31 mouse cellular contexts compared by ENCODE assay signal in the genomic region with DNA sequence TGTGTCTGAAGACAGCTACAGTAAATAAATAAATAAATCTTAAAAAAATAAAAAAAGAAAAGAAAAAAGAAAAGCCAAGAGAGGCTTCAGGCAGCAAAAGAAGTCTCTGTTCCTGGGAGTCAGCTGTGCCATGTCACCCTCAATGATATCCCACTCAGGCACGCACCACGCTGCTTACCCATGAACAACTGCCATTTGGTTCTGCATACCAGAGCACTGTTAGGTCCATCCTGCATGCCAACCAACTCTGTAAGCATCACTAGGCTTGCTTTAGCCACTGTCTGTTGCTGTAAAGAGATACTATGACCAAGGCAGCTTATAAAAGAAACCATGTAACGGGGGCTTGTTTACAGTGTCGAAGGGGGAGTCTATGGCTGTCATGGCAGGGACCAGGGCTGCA.
"Had no signal": no experiment of that assay in that cellular context is flagged by ENCODE, and none has a peak within 500 bp of the region (broad histone marks: within the 10 kb centered on the region; RNA-seq: fewer than 3 reads in every experiment).

No protein-coding gene starts in this region.

- H3K4me3 ChIP-seq: heart, embryonic 10.5 days; heart, embryonic 12.5 days; heart, embryonic 13.5 days; heart, embryonic 15.5 days; hindbrain, embryonic 10.5 days; hindbrain, embryonic 12.5 days; hindbrain, embryonic 13.5 days; hindbrain, embryonic 15.5 days; intestine, embryonic 15.5 days; kidney, embryonic 15.5 days; layer of hippocampus, adult 2 months had no signal

- H3K27ac ChIP-seq: heart, embryonic 10.5 days; heart, embryonic 13.5 days; heart, embryonic 15.5 days; hindbrain, embryonic 10.5 days; hindbrain, embryonic 12.5 days; hindbrain, embryonic 13.5 days; hindbrain, embryonic 14.5 days; hindbrain, embryonic 15.5 days; hindbrain, postnatal 0 days; intestine, embryonic 15.5 days; kidney, embryonic 15.5 days; kidney, postnatal 0 days; layer of hippocampus, adult 2 months had no signal

- H3K27me3 ChIP-seq: hindbrain, embryonic 12.5 days; hindbrain, embryonic 15.5 days; intestine, embryonic 15.5 days; kidney, embryonic 15.5 days had no signal

- H3K9ac ChIP-seq: heart, embryonic 12.5 days; heart, embryonic 13.5 days; heart, embryonic 15.5 days; hindbrain, embryonic 12.5 days; hindbrain, embryonic 13.5 days; hindbrain, embryonic 14.5 days; hindbrain, embryonic 15.5 days; intestine, embryonic 15.5 days; kidney, embryonic 15.5 days had no signal

- H3K36me3 ChIP-seq: heart, embryonic 10.5 days; heart, embryonic 12.5 days; heart, embryonic 13.5 days; heart, embryonic 15.5 days; hindbrain, embryonic 10.5 days; hindbrain, embryonic 12.5 days; hindbrain, embryonic 13.5 days; hindbrain, embryonic 15.5 days; intestine, embryonic 15.5 days; kidney, embryonic 15.5 days had no signal

- H3K4me2 ChIP-seq: heart, embryonic 11.5 days; heart, embryonic 12.5 days; heart, embryonic 13.5 days; heart, embryonic 15.5 days; hindbrain, embryonic 12.5 days; hindbrain, embryonic 13.5 days; hindbrain, embryonic 14.5 days; hindbrain, embryonic 15.5 days; intestine, embryonic 15.5 days; kidney, embryonic 15.5 days had no signal

- DNase-seq: heart, postnatal 10 days; heart, postnatal 14 days; heart, postnatal 36 days; heart, postnatal 4 days; kidney, adult 11 months; kidney, adult 18-20 months; kidney, adult 2 months; kidney, adult 8-10 months; kidney, adult 9 months; kidney, postnatal 10 days; kidney, postnatal 14 days; kidney, postnatal 25 days; kidney, postnatal 36 days; kidney, postnatal 4 days; layer of hippocampus, adult 9-11 months; layer of hippocampus, postnatal 36 days had no signal
